ENCODE assay signal across 15 mouse cellular contexts in genomic region chr1:118873559-118873958, GRCm38 (mm10).
DNase-seq lines count a peak whose midpoint lies in the region; ATAC-seq lines count a peak whose summit lies in the region.
"Had no signal": no experiment of that assay in that cellular context is flagged by ENCODE, and none has a peak within 500 bp of the region (broad histone marks: within the 10 kb centered on the region; RNA-seq: fewer than 3 reads in every experiment).

No protein-coding gene starts in this region.

- 66% methylated on average over 7 of the region's 7 CpGs for WGBS in heart, embryonic 12.5 days
- WGBS in limb, embryonic 12.5 days: 73% methylated on average over 7 of the region's 7 CpGs

- no peak overlapping the region for H3K4me2 ChIP-seq in heart, embryonic 12.5 days
- H3K4me2 ChIP-seq in limb, embryonic 12.5 days: no peak overlapping the region
- H3K4me2 ChIP-seq: heart, embryonic 15.5 days; hindbrain, embryonic 15.5 days; liver, embryonic 13.5 days; midbrain, embryonic 13.5 days; neural tube, embryonic 13.5 days had no signal

- no peak overlapping the region for H3K4me3 ChIP-seq in heart, embryonic 12.5 days
- H3K4me3 ChIP-seq in limb, embryonic 12.5 days (replicated peaks): no peak overlapping the region
- H3K4me3 ChIP-seq: heart, embryonic 15.5 days; hindbrain, embryonic 15.5 days; liver, embryonic 13.5 days; midbrain, embryonic 13.5 days; neural tube, embryonic 13.5 days had no signal

- H3K27me3 ChIP-seq in heart, embryonic 12.5 days (replicated peaks): 0 out of 2 replicates have a peak, but pooled peaks cover 2% of the 10 kb centered on the region
- H3K27me3 ChIP-seq in limb, embryonic 12.5 days: no peaks in the 10 kb centered on the region
- H3K27me3 ChIP-seq: heart, embryonic 15.5 days; hindbrain, embryonic 15.5 days; liver, embryonic 13.5 days; midbrain, embryonic 13.5 days; neural tube, embryonic 13.5 days had no signal

- peak; percentile 7 to 20 for DNase-seq in heart, adult 9 months (ENCODE audit: low spot score in 2 of 2)
- DNase-seq in urinary bladder, postnatal 25 days (ENCODE audit: low spot score): peak; percentile 33
- no peak for DNase-seq in urinary bladder, postnatal 10 days (ENCODE audit: low spot score)
- no peak for DNase-seq in embryo, embryonic 10 days (ENCODE audit: low spot score)
- no peak for DNase-seq in thymus, adult 18-20 months
- DNase-seq: cerebellum, adult 18-20 months; kidney, adult 8-10 months; liver, embryonic 13.5 days; thymus, postnatal 36 days had no signal

- no peak overlapping the region for H3K9ac ChIP-seq in heart, embryonic 12.5 days
- no peak overlapping the region for H3K9ac ChIP-seq in limb, embryonic 12.5 days (replicated peaks)
- H3K9ac ChIP-seq: heart, embryonic 15.5 days; hindbrain, embryonic 15.5 days; liver, embryonic 13.5 days; midbrain, embryonic 13.5 days; neural tube, embryonic 13.5 days had no signal

- ATAC-seq in heart, embryonic 12.5 days (ENCODE audit: insufficient number of reproducible peaks, low FRiP score): no peak
- ATAC-seq in limb, embryonic 12.5 days (ENCODE audit: insufficient number of reproducible peaks, insufficient read depth, low FRiP score, low TSS enrichment, low read depth): peak; percentile 5; the same call in 1 of the 2 replicates
- ATAC-seq: midbrain, embryonic 13.5 days had no signal

- peaks cover 16% of the 10 kb centered on the region for H3K4me1 ChIP-seq in heart, embryonic 12.5 days (replicated peaks)
- peaks cover 10% of the 10 kb centered on the region for H3K4me1 ChIP-seq in limb, embryonic 12.5 days (replicated peaks)
- H3K4me1 ChIP-seq: heart, embryonic 15.5 days; hindbrain, embryonic 15.5 days; liver, embryonic 13.5 days; midbrain, embryonic 13.5 days; neural tube, embryonic 13.5 days had no signal

- no peak overlapping the region for H3K27ac ChIP-seq in heart, embryonic 12.5 days (ENCODE audit: poor library complexity, severe bottlenecking)
- H3K27ac ChIP-seq in limb, embryonic 12.5 days: no peak overlapping the region
- H3K27ac ChIP-seq: heart, embryonic 15.5 days; hindbrain, embryonic 15.5 days; liver, embryonic 13.5 days; midbrain, embryonic 13.5 days; neural tube, embryonic 13.5 days had no signal

- no peaks in the 10 kb centered on the region for H3K36me3 ChIP-seq in heart, embryonic 12.5 days
- H3K36me3 ChIP-seq in limb, embryonic 12.5 days: peaks cover 88% of the 10 kb centered on the region
- H3K36me3 ChIP-seq: heart, embryonic 15.5 days; hindbrain, embryonic 15.5 days; liver, embryonic 13.5 days; midbrain, embryonic 13.5 days; neural tube, embryonic 13.5 days had no signal

- H3K9me3 ChIP-seq in heart, embryonic 12.5 days (replicated peaks): no peaks in the 10 kb centered on the region
- H3K9me3 ChIP-seq in limb, embryonic 12.5 days: no peaks in the 10 kb centered on the region
- H3K9me3 ChIP-seq: heart, embryonic 15.5 days; hindbrain, embryonic 15.5 days; liver, embryonic 13.5 days; midbrain, embryonic 13.5 days; neural tube, embryonic 13.5 days had no signal

Comparison
In these comparisons a context has a peak if more than half of its experiments do, and no peak if none do; other contexts are left out.
1. DNase-seq: peak in heart, adult 9 months (2 of 2) and urinary bladder, postnatal 25 days (single experiment); none in urinary bladder, postnatal 10 days (single experiment), embryo, embryonic 10 days (single experiment) and thymus, adult 18-20 months (0 of 2).